Mouse (Mus musculus) urinary bladder, adult 2 months (tissue): ENCODE results near the gene Cemip. TPM values are rescaled to one million over a fixed set of nuclear protein-coding genes. Genes with fewer than 3 reads are reported as not detected.
A peak's percentile ranks its signal among the peaks of the same experiment; 100 is the strongest.
"Not testable (repeated sequence)": the region's sequence is repeated elsewhere in the genome, so short reads cannot be mapped to it uniquely, and the experiment has no call there.

Source experiments
- DNase-seq: peaks from one replicate; pipeline ENCODE4 v3.0.0; 2022; ENCODE audit warnings: low spot score
- polyA plus RNA-seq: library from polyadenylated mRNA; depleted of rRNA; stranded (reverse); fragments of >200 nt; gene quantifications from 2 replicates; pipeline ENCODE4 v1.2.3, GENCODE M21; 2012; rRNA removed

Cemip gene
- polyA plus RNA-seq, 1 experiment = 0.37 TPM

- DNase-seq = no peak
These were observed 192.0 kb downstream of the Cemip start for GRCm38 (mm10) chr7:83894348-83894747.

- no peak for DNase-seq
These were observed 194.0 kb downstream of the Cemip start for GRCm38 (mm10) chr7:83892333-83892669.

- DNase-seq = peak; percentile 95
These were observed 194.6 kb downstream of the Cemip start for GRCm38 (mm10) chr7:83891433-83892332.

GRCm38 (mm10) chr7:83889946-83890345, 196.4 kb downstream of the Cemip start:
- DNase-seq = not testable (repeated sequence)

GRCm38 (mm10) chr7:83889383-83889782, 196.9 kb downstream of the Cemip start:
- DNase-seq = no peak

- no peak for DNase-seq
These were observed 199.8 kb downstream of the Cemip start for GRCm38 (mm10) chr7:83886366-83887129.

GRCm38 (mm10) chr7:83885835-83886234, 200.5 kb downstream of the Cemip start:
- DNase-seq = no peak

- no peak for DNase-seq
These were observed 201.3 kb downstream of the Cemip start for GRCm38 (mm10) chr7:83884921-83885532.

GRCm38 (mm10) chr7:83884021-83884658, 202.2 kb downstream of the Cemip start, which contains the start of the genes Tlnrd1 and Mesd:
TSS of gene Tlnrd1 (minus strand) at chr7:83884305.
TSS of gene Mesd (plus strand) at chr7:83884466.
- peak; percentile 94 for DNase-seq

- DNase-seq = peak; percentile 72
These were observed 202.9 kb downstream of the Cemip start for GRCm38 (mm10) chr7:83883276-83884020.

Other genes starting within 250 kb of the Cemip start
- 9.9 and 11.6 TPM in 2 replicates for gene Tlnrd1, start 202.2 kb downstream of the Cemip start, polyA plus RNA-seq
- 32.8 and 52.2 TPM in 2 replicates for gene Mesd, start 202.0 kb downstream of the Cemip start, polyA plus RNA-seq
- gene Abhd17c, start 65.4 kb upstream of the Cemip start, polyA plus RNA-seq = 28.6 and 32.6 TPM in 2 replicates